Mouse (Mus musculus) liver, embryonic 15.5 days (tissue): ENCODE results near the gene Arhgap31. TPM values are rescaled to one million over a fixed set of nuclear protein-coding genes. Genes with fewer than 3 reads are reported as not detected.

ENCODE experiments used
- ATAC-seq: fragments of 200-750 bp; cut with Nextera tagmentation; 2 replicates; pipeline ENCODE4 v1.8.0; 2017; ENCODE audit warnings: moderate number of reproducible peaks, mild to moderate bottlenecking, moderate library complexity; ENCODE audit not compliant: insufficient read depth
- H3K27ac ChIP-seq: fragments of 300-500 bp; sonication (generic); replicated peaks from 2 replicates; pipeline ENCODE4 v1.5.1; 2015; ENCODE audit warnings: mild to moderate bottlenecking, inconsistent platforms
- H3K27me3 ChIP-seq: fragments of 300-500 bp; sonication (generic); 2 replicates; pipeline ENCODE4 v1.6.1; 2015; ENCODE audit warnings: mild to moderate bottlenecking, inconsistent platforms
- H3K36me3 ChIP-seq: fragments of 300-500 bp; sonication (generic); replicated peaks from 2 replicates; pipeline ENCODE4 v1.6.1; 2015; ENCODE audit warnings: moderate library complexity, mild to moderate bottlenecking, inconsistent platforms
- H3K4me1 ChIP-seq: fragments of 300-500 bp; sonication (generic); replicated peaks from 2 replicates; pipeline ENCODE4 v1.6.1; 2015; ENCODE audit warnings: inconsistent platforms
- H3K4me2 ChIP-seq: fragments of 300-500 bp; sonication (generic); 2 replicates; pipeline ENCODE4 v1.6.1; 2015; ENCODE audit warnings: moderate library complexity, mild to moderate bottlenecking, inconsistent platforms
- H3K4me3 ChIP-seq: fragments of 300-500 bp; sonication (generic); replicated peaks from 2 replicates; pipeline ENCODE4 v1.5.1; 2015; ENCODE audit warnings: mild to moderate bottlenecking, inconsistent platforms
- H3K9ac ChIP-seq: fragments of 300-500 bp; sonication (generic); 2 replicates; pipeline ENCODE4 v1.6.1; 2015; ENCODE audit warnings: moderate library complexity, mild to moderate bottlenecking, inconsistent platforms
- H3K9me3 ChIP-seq: fragments of 300-500 bp; sonication (generic); replicated peaks from 2 replicates; pipeline ENCODE4 v1.6.1; 2016; ENCODE audit warnings: inconsistent platforms
- WGBS: fragments of 180-500 bp; shearing (Covaris S2); methylation state at CpG from one replicate; pipeline ENCODE4 v1.1.7; 2015; ENCODE audit warnings: mixed read lengths; ENCODE audit not compliant: insufficient replicate concordance; 5-methylcytosine and 5-hydroxymethylcytosine counted together
- polyA plus RNA-seq: library from polyadenylated mRNA; unstranded; fragments of >200 nt; fragmentation: Nextera tagmentation; extraction: Ambion mirVana; gene quantifications from 2 replicates; pipeline ENCODE4 v1.2.1, GENCODE M21; 2015

Arhgap31 gene
- polyA plus RNA-seq, 1 experiment from 2014 or later = 1.5 TPM

DNA sequence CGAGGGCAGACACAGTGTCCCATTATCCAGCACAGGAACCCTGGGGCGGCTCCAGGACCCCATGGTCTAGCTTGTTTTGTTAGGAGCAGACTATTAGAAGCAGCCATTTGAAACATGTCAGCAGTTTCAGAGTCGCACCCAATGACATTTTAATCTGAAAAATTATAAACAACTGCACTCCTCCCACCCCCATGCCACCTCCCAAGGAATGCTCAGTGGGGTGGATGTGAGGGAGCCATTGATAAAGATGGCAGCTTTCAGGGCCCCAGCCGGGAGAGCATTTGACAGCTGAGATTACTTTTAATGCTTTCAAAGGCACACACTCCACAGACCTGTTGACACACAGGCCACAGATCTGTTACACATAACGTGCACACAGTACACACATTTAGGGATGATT, 40.7 kb downstream of the Arhgap31 start:
- Histone ChIP-seq H3K9me3 (no peaks in the 10 kb centered on the region), H3K9ac (no peak overlapping the region), H3K4me3 (no peak overlapping the region), H3K4me2 (no peak overlapping the region), H3K4me1 (no peaks in the 10 kb centered on the region), H3K27me3 (no peaks in the 10 kb centered on the region), H3K27ac (no peak overlapping the region), H3K36me3 (no peaks in the 10 kb centered on the region)
- no peak for ATAC-seq
- WGBS = 55% methylated on average over 5 of the region's 5 CpGs

DNA sequence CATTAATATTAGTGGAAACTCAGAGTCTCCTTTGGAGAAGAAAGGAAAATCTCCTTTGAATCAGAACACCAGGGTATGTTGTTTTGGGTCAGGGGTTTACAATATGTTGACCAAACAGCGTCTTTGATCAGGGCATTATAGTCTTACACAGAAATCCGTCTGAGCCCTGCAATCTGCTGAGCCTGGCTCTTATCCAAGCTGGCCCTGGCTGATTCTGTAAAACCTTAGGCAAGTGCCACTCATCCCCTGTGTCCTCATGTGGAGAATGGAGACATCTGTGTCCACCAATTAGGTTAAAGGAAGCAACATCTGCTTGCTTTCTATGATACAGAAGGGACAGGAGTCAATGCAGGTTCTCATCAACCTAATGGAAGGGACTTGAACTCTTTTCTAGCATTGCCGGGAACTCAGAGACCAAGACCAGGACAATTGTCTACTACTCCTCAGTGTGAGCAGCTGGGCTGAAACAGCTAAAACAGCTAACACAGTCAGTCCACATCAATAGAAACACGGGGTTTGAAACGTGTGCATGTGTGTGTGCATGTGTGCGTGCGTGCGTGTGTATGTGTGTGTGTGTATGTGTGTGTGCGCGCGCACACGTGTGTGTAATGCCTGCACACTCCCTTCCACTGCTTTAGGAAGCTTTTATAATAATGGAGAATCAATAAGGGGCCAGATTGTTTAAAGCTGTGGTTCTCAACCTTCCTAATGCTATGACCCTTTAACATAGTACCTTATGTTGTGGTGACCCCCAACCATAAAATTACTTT, 42.3 kb downstream of the Arhgap31 start:
- H3K4me2 ChIP-seq = no peak overlapping the region
- 77% methylated on average over 12 of the region's 12 CpGs for WGBS
- ATAC-seq = no peak
- no peaks in the 10 kb centered on the region for H3K27me3 ChIP-seq
- no peak overlapping the region for H3K4me3 ChIP-seq
- no peaks in the 10 kb centered on the region for H3K9me3 ChIP-seq
- H3K36me3 ChIP-seq = no peaks in the 10 kb centered on the region
- H3K27ac ChIP-seq = no peak overlapping the region
- no peak overlapping the region for H3K9ac ChIP-seq
- no peaks in the 10 kb centered on the region for H3K4me1 ChIP-seq

DNA sequence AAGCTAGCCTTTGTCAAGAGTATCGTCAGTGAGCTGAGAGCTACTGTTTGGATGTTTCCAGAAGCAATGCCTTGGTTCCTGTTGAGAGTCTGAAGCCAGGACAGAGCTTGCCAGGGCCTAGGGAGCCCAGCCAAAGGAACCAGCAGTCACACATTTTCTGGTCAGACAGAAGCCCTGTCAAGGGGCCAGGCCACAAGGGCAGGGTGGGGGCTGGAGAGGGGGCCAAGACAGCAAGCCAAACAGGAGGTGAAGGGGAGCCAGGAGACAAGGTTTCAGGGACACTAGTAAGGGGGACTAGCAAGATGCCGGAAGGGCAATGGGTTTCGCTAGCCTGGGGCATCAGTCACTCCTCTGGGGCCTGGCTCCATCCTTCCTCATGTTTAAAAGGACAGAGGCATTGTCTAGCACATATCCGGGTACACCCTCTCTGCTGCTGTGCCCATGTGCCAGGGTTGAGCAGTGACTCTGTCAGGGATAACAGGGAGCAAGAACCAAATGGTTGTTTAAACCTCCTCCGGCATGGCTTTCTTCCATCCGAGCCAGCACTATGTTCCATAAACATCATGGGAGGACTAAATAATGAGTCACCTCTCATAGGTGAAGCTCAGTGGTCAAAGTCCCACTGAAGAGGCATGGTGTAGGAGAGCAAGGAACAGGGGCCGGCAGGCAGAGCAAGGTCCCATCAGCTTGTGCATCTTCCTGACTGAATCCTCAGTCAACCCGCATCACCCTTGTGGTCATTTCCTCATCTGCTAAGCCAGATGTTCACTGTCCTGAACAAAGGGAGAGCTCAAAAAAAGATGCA, 44.0 kb downstream of the Arhgap31 start:
- Histone ChIP-seq H3K9ac (no peak overlapping the region), H3K4me2 (no peak overlapping the region), H3K27me3 (no peaks in the 10 kb centered on the region), H3K4me1 (no peaks in the 10 kb centered on the region), H3K9me3 (no peaks in the 10 kb centered on the region), H3K27ac (no peak overlapping the region), H3K4me3 (no peak overlapping the region), H3K36me3 (no peaks in the 10 kb centered on the region)
- no peak for ATAC-seq
- WGBS = 65% methylated on average over 8 of the region's 8 CpGs

DNA sequence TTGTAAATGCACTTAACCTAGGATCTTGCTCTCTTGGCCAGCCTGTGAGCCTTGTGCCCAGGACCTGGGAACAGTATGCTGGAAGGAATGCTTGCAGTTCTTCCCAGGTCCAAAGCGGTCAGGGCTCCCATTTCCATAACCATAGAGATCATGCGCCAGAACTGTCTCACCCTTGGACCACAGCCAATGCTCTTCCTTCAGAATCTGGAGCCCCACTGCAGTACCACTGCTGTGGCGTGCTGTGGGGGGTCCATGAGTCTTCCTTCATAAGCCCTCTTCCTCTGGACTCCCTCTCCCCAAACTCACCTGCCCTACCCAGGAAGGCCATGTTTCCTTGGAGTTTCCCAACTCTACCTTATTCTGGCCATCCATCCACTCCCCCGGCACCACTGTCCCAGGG, 46.6 kb downstream of the Arhgap31 start:
- no peak overlapping the region for H3K4me3 ChIP-seq
- no peaks in the 10 kb centered on the region for H3K36me3 ChIP-seq
- no peaks in the 10 kb centered on the region for H3K27me3 ChIP-seq
- H3K4me2 ChIP-seq = no peak overlapping the region
- ATAC-seq = no peak
- no peak overlapping the region for H3K27ac ChIP-seq
- 63% methylated on average over 4 of the region's 4 CpGs for WGBS
- H3K4me1 ChIP-seq = no peaks in the 10 kb centered on the region
- no peaks in the 10 kb centered on the region for H3K9me3 ChIP-seq
- no peak overlapping the region for H3K9ac ChIP-seq

DNA sequence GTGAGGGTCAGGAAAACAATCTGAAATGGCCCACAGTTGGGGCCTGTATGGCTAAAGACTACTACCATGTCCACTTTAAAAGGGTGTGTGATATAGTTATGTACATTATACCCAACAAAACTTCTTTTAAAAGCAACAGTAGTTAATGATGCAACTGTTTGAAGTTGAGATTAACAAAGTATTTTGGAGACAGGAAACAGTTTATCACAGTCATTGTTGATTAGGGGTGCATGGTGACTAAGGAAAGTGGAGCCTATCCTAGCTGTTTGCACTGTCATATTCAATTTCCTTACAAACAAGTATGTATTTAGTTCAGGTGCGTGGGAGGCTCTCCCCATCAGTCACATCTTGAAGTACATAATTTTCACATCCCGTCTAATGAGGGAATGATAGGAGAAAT, 47.1 kb downstream of the Arhgap31 start:
- Histone ChIP-seq H3K36me3 (no peaks in the 10 kb centered on the region), H3K27me3 (no peaks in the 10 kb centered on the region), H3K4me3 (no peak overlapping the region), H3K27ac (no peak overlapping the region), H3K4me2 (no peak overlapping the region), H3K9me3 (no peaks in the 10 kb centered on the region), H3K9ac (no peak overlapping the region), H3K4me1 (no peaks in the 10 kb centered on the region)
- no peak for ATAC-seq
- 60% methylated on average over 2 of the region's 2 CpGs for WGBS

DNA sequence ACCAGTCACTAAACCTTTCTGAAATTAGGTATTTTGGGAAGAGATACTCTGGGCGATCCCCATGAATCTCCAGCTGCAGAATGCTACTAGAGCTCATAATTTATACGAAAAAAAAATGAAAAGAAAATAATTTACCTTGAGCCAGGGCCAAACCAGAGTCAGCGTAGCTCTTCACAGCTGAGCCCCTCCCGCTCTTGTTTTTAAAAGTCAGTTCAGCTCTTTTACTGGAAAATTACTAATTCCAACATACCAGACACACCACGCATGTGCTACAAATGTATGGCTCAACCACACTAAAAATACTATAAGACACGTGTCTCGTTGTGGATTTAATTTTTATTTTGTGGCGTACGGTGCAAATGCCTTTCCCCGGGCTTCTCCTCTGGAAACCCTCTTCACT, 50.5 kb downstream of the Arhgap31 start:
- no peak for ATAC-seq
- no peak overlapping the region for H3K4me3 ChIP-seq

DNA sequence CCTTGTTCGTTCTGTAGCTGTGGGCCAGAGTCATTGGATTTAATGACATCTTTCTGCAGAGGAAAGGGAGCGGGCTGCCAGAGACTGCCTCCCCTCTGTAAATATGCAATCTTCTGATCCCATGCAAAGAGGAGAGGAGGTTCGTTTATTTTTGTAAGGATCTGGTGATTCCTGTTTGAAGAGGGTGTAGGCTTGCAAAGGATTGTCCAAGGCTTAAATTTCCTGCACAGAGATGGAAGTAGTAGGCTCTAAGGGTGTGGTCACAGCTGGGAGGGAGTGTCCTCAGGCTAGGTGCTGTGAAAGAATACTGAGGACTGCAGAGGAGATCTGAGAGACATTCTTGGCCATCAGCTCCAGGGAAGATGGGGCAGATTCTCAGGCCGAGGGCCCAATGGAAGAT, 58.8 kb downstream of the Arhgap31 start:
- no peak for ATAC-seq
- H3K27me3 ChIP-seq = peaks cover 47% of the 10 kb centered on the region
- no peak overlapping the region for H3K4me2 ChIP-seq

More for the DNA sequence above, 50.5 kb downstream of the Arhgap31 start:
- H3K9me3 ChIP-seq = no peaks in the 10 kb centered on the region
- WGBS = 69% methylated on average over 10 of the region's 10 CpGs
- no peak overlapping the region for H3K27ac ChIP-seq
- no peaks in the 10 kb centered on the region for H3K36me3 ChIP-seq
- H3K27me3 ChIP-seq = no peaks in the 10 kb centered on the region
- no peak overlapping the region for H3K4me2 ChIP-seq
- no peaks in the 10 kb centered on the region for H3K4me1 ChIP-seq
- H3K9ac ChIP-seq = no peak overlapping the region

DNA sequence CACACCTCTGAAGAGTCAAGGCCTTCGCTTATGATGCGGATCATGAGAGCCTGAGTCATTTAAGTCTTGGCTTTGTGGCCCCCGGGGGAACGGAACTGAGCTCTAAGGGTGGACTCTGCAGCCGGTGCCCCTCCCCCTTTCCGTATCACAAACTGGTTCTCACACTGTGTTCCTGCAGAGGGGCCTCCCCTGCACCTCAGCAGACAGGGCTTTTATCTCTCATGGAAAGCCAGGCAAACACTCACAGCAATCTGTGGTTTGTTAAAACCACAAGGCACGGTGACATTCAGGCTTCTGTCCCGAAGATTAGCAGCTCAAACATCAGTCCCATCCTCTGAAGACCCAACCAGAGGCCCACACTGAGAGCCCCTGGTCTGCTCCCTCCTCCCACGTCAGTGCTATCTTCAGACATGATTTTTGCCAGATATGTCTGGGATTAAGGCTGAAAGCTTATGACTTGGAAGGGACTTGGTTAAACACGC, 59.6 kb downstream of the Arhgap31 start:
- no peak overlapping the region for H3K4me2 ChIP-seq

More for the DNA sequence above, 58.8 kb downstream of the Arhgap31 start:
- H3K4me3 ChIP-seq = no peak overlapping the region
- H3K36me3 ChIP-seq = no peaks in the 10 kb centered on the region
- WGBS = 23% methylated on average over 4 of the region's 4 CpGs
- peaks cover 11% of the 10 kb centered on the region; the same call in 1 of the 2 replicates for H3K4me1 ChIP-seq
- no peak overlapping the region for H3K9ac ChIP-seq
- H3K27ac ChIP-seq = no peak overlapping the region
- no peaks in the 10 kb centered on the region for H3K9me3 ChIP-seq

DNA sequence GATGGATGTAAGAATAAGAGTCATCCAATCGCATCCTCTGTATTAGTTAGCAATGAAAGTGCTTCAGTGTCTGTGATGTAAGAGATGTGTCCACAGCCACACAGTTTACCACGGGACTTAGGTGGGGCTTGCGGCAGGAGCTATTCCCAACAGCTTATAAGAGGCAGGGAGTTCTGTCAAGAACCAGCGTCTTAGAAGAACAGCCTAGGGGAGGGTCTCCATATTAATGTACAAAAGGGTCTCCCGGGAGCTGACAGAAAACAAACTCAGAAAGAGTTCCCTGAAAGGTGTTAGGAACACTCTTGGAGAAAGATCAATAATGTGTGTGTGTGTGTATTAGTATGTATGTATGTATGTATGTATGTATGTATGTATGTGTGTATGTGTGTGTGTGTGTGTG, 60.4 kb downstream of the Arhgap31 start:
- peaks cover 13% of the 10 kb centered on the region; the same call in 1 of the 2 replicates for H3K4me1 ChIP-seq
- no peaks in the 10 kb centered on the region for H3K36me3 ChIP-seq
- ATAC-seq = no peak
- no peak overlapping the region for H3K4me3 ChIP-seq
- no peaks in the 10 kb centered on the region for H3K9me3 ChIP-seq
- no peak overlapping the region for H3K4me2 ChIP-seq
- H3K27ac ChIP-seq = no peak overlapping the region
- H3K27me3 ChIP-seq = peaks cover 47% of the 10 kb centered on the region
- WGBS = 45% methylated on average over 5 of the region's 5 CpGs
- H3K9ac ChIP-seq = no peak overlapping the region

More for the DNA sequence above, 59.6 kb downstream of the Arhgap31 start:
- Histone ChIP-seq H3K4me1 (peaks cover 13% of the 10 kb centered on the region; the same call in 1 of the 2 replicates), H3K27ac (no peak overlapping the region), H3K27me3 (peaks cover 47% of the 10 kb centered on the region), H3K9me3 (no peaks in the 10 kb centered on the region), H3K9ac (no peak overlapping the region), H3K4me3 (no peak overlapping the region), H3K36me3 (no peaks in the 10 kb centered on the region)
- WGBS = 2% methylated on average over 10 of the region's 10 CpGs
- no peak for ATAC-seq

DNA sequence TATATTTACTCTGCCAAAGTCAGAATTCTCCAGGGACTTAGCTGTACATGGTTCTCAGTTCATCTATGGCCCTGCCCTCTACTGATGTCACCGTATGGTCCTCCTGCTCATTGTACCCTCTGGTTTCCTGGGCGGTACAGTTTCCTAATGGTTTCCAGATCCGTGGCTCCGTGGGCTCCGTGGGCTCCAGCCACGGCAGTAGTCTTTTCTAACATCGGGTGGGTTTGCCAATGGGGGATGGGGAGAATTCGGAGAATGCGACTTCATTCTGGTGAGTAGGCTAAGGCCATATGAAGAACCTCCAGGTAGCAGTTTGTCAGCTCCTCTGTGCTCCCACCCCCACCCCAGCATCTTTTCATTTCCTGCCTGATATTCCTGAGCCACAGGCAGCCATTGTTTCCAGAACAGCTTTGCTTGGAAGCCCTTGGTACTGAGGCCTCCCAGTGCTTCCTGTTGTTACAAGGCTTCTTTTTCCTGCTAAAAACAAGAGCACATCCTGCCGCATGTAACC, 61.3 kb downstream of the Arhgap31 start:
- ATAC-seq = no peak
- no peak overlapping the region for H3K4me3 ChIP-seq
- H3K9ac ChIP-seq = no peak overlapping the region
- H3K36me3 ChIP-seq = no peaks in the 10 kb centered on the region
- H3K4me1 ChIP-seq = peaks cover 13% of the 10 kb centered on the region; the same call in 1 of the 2 replicates
- H3K4me2 ChIP-seq = no peak overlapping the region
- H3K9me3 ChIP-seq = no peaks in the 10 kb centered on the region
- 19% methylated on average over 10 of the region's 10 CpGs for WGBS
- H3K27ac ChIP-seq = no peak overlapping the region
- peaks cover 47% of the 10 kb centered on the region for H3K27me3 ChIP-seq

DNA sequence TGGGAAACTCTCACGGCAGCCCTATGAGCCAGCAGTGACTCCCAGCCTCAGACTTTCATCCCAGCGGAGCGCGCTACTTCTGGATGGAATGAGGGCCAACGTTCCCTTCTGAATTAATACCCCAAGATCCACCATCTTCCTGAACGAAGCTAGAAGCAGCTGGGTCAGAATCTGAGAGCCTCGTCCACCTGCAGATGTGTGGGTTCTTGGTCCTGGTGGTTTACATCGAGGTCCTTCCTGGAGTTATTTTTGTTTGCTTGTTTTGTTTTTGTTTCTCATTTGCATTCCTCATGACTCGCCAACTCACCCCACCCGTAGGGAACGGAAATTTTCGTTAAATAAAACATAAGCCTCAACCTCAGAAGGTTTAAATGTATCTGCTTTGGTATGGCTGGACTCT, 61.8 kb downstream of the Arhgap31 start:
- Histone ChIP-seq H3K4me2 (no peak overlapping the region), H3K9me3 (no peaks in the 10 kb centered on the region), H3K36me3 (no peaks in the 10 kb centered on the region), H3K4me1 (peaks cover 13% of the 10 kb centered on the region; the same call in 1 of the 2 replicates), H3K9ac (no peak overlapping the region), H3K27ac (no peak overlapping the region), H3K27me3 (peaks cover 47% of the 10 kb centered on the region), H3K4me3 (no peak overlapping the region)
- WGBS = 61% methylated on average over 12 of the region's 12 CpGs
- no peak for ATAC-seq
